Mouse (Mus musculus): ENCODE results near the gene H2-Ob.

DNA sequence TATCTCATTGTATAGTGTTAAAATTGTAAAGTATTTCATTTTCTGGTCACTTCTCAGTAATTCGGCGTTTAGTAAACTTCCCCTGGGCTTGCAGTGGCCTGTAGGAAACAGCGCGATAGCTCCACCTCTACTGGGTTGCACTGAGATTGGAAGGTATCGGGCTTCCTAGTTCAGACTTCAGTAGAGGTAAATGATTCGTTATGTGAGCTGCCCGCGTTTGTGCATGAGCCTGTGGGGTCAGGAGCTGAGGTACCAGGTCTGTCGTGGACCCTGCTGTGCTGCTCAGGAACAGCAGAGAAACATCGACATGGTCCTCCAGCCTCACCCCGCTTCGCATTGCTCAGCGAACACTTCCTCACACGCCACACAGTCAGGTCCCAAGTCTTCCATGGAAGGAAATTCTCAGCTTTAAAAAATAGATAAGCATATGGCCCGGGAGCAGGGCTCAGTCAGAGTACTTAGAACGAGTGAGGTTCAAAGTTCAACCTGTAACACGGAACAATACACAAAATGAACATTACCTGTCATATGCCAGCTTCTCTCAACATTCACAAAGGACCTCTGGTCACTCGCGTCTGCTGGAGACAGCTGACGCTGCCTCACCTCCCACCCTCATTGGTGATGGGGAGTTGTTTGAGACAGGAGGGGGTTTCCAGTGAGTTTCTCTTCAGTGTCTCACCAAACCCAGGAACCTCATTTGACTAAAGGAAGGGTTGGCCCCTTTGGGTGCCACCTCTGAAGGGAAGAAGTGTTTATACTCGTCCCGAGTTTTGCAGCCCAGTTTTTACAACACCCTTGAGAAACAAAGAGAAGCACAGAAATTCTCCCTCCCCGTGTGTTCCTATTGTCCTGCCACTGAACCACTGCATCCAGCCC, 62.2 kb downstream of the H2-Ob start:
- TF ChIP-seq CTCF (IDR thresholded peaks at IDR 0.05; ENCODE audit: extremely low read depth, insufficient read length, insufficient replicate concordance, low read depth, low read length) (no peak), POLR2A (IDR thresholded peaks at IDR 0.05; ENCODE audit: low read depth, low read length) (peak; percentile 48; the same call in 1 of the 2 replicates)
